Mouse (Mus musculus) intestine, postnatal 0 days (tissue): ENCODE data around the gene Trmt44. TPM values are rescaled to one million over a fixed set of nuclear protein-coding genes. Genes with fewer than 3 reads are reported as not detected.

Experiments
- ATAC-seq: fragments of 200-750 bp; cut with Nextera tagmentation; 2 replicates; pipeline ENCODE4 v1.8.0; 2017; ENCODE audit warnings: mild to moderate bottlenecking, moderate TSS enrichment, moderate library complexity
- H3K27ac ChIP-seq: fragments of 300-500 bp; sonication (generic); 2 replicates; pipeline ENCODE4 v1.5.1; 2014; ENCODE audit warnings: mild to moderate bottlenecking, low read depth, low read length, moderate library complexity
- H3K27me3 ChIP-seq: fragments of 300-500 bp; sonication (generic); replicated peaks from 2 replicates; pipeline ENCODE4 v1.6.1; 2014; ENCODE audit warnings: low read length, mixed read lengths; ENCODE audit not compliant: control insufficient read depth, insufficient read depth
- H3K36me3 ChIP-seq: fragments of 300-500 bp; sonication (generic); 2 replicates; pipeline ENCODE4 v1.6.1; 2014; ENCODE audit warnings: mild to moderate bottlenecking, moderate library complexity; ENCODE audit not compliant: control insufficient read depth, insufficient read depth
- H3K4me1 ChIP-seq: fragments of 300-500 bp; sonication (generic); replicated peaks from 2 replicates; pipeline ENCODE4 v1.6.1; 2014; ENCODE audit warnings: antibody characterized with exemption, low read length, mixed read lengths; ENCODE audit not compliant: control insufficient read depth, insufficient read depth
- H3K4me2 ChIP-seq: fragments of 300-500 bp; sonication (generic); replicated peaks from 2 replicates; pipeline ENCODE4 v1.6.1; 2014; ENCODE audit warnings: low read depth, mild to moderate bottlenecking, moderate library complexity
- H3K4me3 ChIP-seq: fragments of 300-500 bp; sonication (generic); 2 replicates; pipeline ENCODE4 v1.5.1; 2014; ENCODE audit warnings: low read depth, low read length
- H3K9ac ChIP-seq: fragments of 300-500 bp; sonication (generic); 2 replicates; pipeline ENCODE4 v1.6.1; 2014; ENCODE audit warnings: mild to moderate bottlenecking, low read depth, low read length
- H3K9me3 ChIP-seq: fragments of 300-500 bp; sonication (generic); 2 replicates; pipeline ENCODE4 v1.6.1; 2016; ENCODE audit warnings: mixed run types; ENCODE audit not compliant: control insufficient read depth
- CTCF ChIP-seq: sonication (generic); IDR thresholded peaks from 2 replicates; pipeline ENCODE4 v1.5.1; 2016; ENCODE audit warnings: low read depth, mild to moderate bottlenecking, control low read depth, antibody characterized with exemption, moderate library complexity
- WGBS: fragments of 180-500 bp; shearing (Covaris S2); extraction: QIAGEN DNeasy Blood & Tissue Kit; methylation state at CpG from one replicate; pipeline ENCODE4 v1.1.7; 2014; 5-methylcytosine and 5-hydroxymethylcytosine counted together
- polyA plus RNA-seq: library from polyadenylated mRNA; unstranded; fragments of >200 nt; fragmentation: Nextera tagmentation; extraction: Ambion mirVana; gene quantifications from 2 replicates; pipeline ENCODE4 v1.2.1, GENCODE M21; 2015

The Trmt44 gene
- polyA plus RNA-seq, 1 experiment from 2014 or later, result 3.6 TPM

DNA sequence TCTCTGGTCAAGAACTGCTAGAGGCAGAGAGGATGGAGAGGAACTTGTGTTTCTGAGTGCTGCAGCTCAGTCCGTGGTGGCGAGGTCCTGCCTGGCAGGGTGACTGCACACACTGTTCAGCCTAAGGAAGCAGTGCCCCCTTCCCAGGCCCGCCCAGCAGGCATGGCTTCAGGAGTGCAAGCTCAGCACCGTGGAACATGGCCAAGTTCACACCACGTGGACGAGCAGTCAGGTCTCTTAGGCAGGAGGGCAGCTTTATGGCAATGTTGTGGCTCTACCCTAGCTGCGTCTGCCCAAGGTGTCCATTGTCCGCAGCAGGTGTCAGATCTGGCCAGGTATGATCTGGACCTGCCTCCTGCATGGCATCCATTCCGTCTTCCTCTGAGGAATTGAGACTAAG, 36.3 kb upstream of the Trmt44 start:
- TF ChIP-seq CTCF, result no peak

GRCm38 (mm10) chr5:35610381-35610780, 35.5 kb upstream of the Trmt44 start:
- Histone ChIP-seq H3K27me3 (no peaks in the 10 kb centered on the region), H3K9ac (no peak overlapping the region), H3K36me3 (peaks cover 36% of the 10 kb centered on the region), H3K27ac (no peak overlapping the region), H3K9me3 (no peaks in the 10 kb centered on the region), H3K4me3 (no peak overlapping the region), H3K4me2 (no peak overlapping the region), H3K4me1 (0 out of 2 replicates have a peak, but pooled peaks cover 2% of the 10 kb centered on the region)
- WGBS, result 93% methylated on average over 7 of the region's 7 CpGs
- TF ChIP-seq CTCF, result no peak
- no peak for ATAC-seq

More for the DNA sequence above, 36.3 kb upstream of the Trmt44 start:
- 0 out of 2 replicates have a peak, but pooled peaks cover 2% of the 10 kb centered on the region for H3K4me1 ChIP-seq
- no peak for ATAC-seq
- H3K36me3 ChIP-seq, result peaks cover 29% of the 10 kb centered on the region; the same call in 1 of the 2 replicates
- no peak overlapping the region for H3K4me3 ChIP-seq
- no peaks in the 10 kb centered on the region for H3K9me3 ChIP-seq
- H3K4me2 ChIP-seq, result no peak overlapping the region
- 86% methylated on average over 9 of the region's 9 CpGs for WGBS
- no peak overlapping the region for H3K9ac ChIP-seq
- H3K27me3 ChIP-seq, result no peaks in the 10 kb centered on the region
- H3K27ac ChIP-seq, result no peak overlapping the region

GRCm38 (mm10) chr5:35609971-35610370, 35.1 kb upstream of the Trmt44 start:
- no peak overlapping the region for H3K4me2 ChIP-seq
- no peak overlapping the region for H3K4me3 ChIP-seq
- peaks cover 39% of the 10 kb centered on the region for H3K36me3 ChIP-seq
- 0 out of 2 replicates have a peak, but pooled peaks cover 2% of the 10 kb centered on the region for H3K4me1 ChIP-seq
- no peak overlapping the region for H3K27ac ChIP-seq
- ATAC-seq, result no peak
- no peaks in the 10 kb centered on the region for H3K9me3 ChIP-seq
- no peaks in the 10 kb centered on the region for H3K27me3 ChIP-seq
- H3K9ac ChIP-seq, result no peak overlapping the region
- WGBS, result 77% methylated on average over 2 of the region's 2 CpGs
- no peak for TF ChIP-seq CTCF

GRCm38 (mm10) chr5:35609381-35609780, 34.5 kb upstream of the Trmt44 start:
- Histone ChIP-seq H3K27me3 (no peaks in the 10 kb centered on the region), H3K9ac (no peak overlapping the region), H3K4me1 (0 out of 2 replicates have a peak, but pooled peaks cover 2% of the 10 kb centered on the region), H3K36me3 (peaks cover 43% of the 10 kb centered on the region), H3K27ac (no peak overlapping the region; the same call in 1 of the 2 replicates), H3K4me3 (no peak overlapping the region), H3K4me2 (no peak overlapping the region), H3K9me3 (no peaks in the 10 kb centered on the region)
- TF ChIP-seq CTCF, result no peak
- WGBS, result 18% methylated on average over 12 of the region's 12 CpGs
- ATAC-seq, result peak; percentile 87

- Histone ChIP-seq H3K36me3 (peaks cover 47% of the 10 kb centered on the region), H3K4me3 (no peak overlapping the region), H3K9me3 (no peaks in the 10 kb centered on the region), H3K27ac (no peak overlapping the region), H3K4me2 (no peak overlapping the region), H3K9ac (no peak overlapping the region), H3K27me3 (no peaks in the 10 kb centered on the region), H3K4me1 (0 out of 2 replicates have a peak, but pooled peaks cover 2% of the 10 kb centered on the region)
- no peak for ATAC-seq
- 79% methylated on average over 5 of the region's 5 CpGs for WGBS
- TF ChIP-seq CTCF, result no peak
Measured at GRCm38 (mm10) chr5:35608559-35608958, 33.7 kb upstream of the Trmt44 start.

DNA sequence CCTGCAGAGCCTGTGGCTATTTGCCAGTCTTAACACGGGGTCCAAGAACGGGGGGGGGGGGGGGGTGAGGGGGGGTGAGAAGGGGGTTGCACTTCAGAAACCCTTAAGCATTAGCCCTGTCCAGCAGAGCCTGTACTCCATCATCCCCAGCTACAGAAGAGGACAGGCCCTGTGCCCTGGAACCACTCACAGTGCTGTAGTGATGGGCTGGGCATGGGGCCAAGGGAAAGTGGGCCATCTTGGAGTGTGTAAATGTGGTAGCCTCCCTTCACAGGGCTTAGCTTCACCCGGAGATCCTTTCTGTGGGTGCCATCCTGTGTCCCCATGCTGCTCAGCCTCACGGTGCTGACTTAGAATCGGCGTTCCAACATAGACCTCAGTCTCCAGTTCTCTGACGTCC, 32.9 kb upstream of the Trmt44 start:
- TF ChIP-seq CTCF, result no peak
- WGBS, result 64% methylated on average over 7 of the region's 7 CpGs
- ATAC-seq, result no peak
- no peak overlapping the region for H3K4me3 ChIP-seq
- H3K4me1 ChIP-seq, result 0 out of 2 replicates have a peak, but pooled peaks cover 2% of the 10 kb centered on the region
- H3K9me3 ChIP-seq, result no peaks in the 10 kb centered on the region
- H3K4me2 ChIP-seq, result no peak overlapping the region
- no peak overlapping the region for H3K9ac ChIP-seq
- peaks cover 54% of the 10 kb centered on the region for H3K36me3 ChIP-seq
- no peak overlapping the region for H3K27ac ChIP-seq
- H3K27me3 ChIP-seq, result no peaks in the 10 kb centered on the region

DNA sequence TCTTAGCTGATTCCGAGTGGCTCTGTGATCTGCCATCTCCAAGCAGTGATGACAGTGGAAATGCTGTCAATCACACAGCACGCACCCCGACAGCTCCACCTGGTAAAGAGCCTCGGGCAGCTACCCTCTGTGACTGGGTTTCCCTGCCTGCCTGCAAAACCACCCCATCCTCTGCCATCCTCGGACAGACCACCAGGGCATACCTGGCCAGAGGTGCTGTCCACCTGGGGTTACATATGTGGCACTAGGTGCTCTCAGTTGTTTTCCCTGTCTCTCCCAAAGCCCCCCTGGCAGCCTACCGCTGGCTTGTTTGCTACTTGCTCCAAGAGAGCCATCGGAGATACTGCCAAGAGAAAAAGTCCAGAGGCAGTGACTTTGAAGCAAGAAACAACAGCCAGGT, 31.9 kb upstream of the Trmt44 start:
- ATAC-seq, result no peak
- Histone ChIP-seq H3K27ac (no peak overlapping the region), H3K4me3 (no peak overlapping the region), H3K4me2 (no peak overlapping the region), H3K4me1 (0 out of 2 replicates have a peak, but pooled peaks cover 2% of the 10 kb centered on the region), H3K36me3 (peaks cover 56% of the 10 kb centered on the region), H3K27me3 (no peaks in the 10 kb centered on the region), H3K9ac (no peak overlapping the region), H3K9me3 (no peaks in the 10 kb centered on the region)
- no peak for TF ChIP-seq CTCF
- WGBS, result 97% methylated on average over 7 of the region's 7 CpGs
